Mouse (Mus musculus): ENCODE results near the gene Mtmr3. TPM values are rescaled to one million over a fixed set of nuclear protein-coding genes. Genes with fewer than 3 reads are reported as not detected.

Mtmr3 gene
- polyA plus RNA-seq, 1 experiment from 2014 or later, result 23.6 TPM

Other genes with a start within 250 kb of the Mtmr3 start
- gene Hormad2, start 153.8 kb downstream of the Mtmr3 start, polyA plus RNA-seq (2015; fragmentation: Nextera tagmentation; extraction: Ambion mirVana), result 1.8 and 2.1 TPM in 2 replicates
- gene Gm11032, start 25.2 kb upstream of the Mtmr3 start, polyA plus RNA-seq (2015; fragmentation: Nextera tagmentation; extraction: Ambion mirVana), result not detected in 2 replicates
- 27.3 and 27.4 TPM in 2 replicates for gene Ascc2, start 42.9 kb upstream of the Mtmr3 start, polyA plus RNA-seq (2015; fragmentation: Nextera tagmentation; extraction: Ambion mirVana)
- 1,084 and 1,132 TPM in 2 replicates for gene Uqcr10, start 109.5 kb upstream of the Mtmr3 start, polyA plus RNA-seq (2015; fragmentation: Nextera tagmentation; extraction: Ambion mirVana)
- gene Zmat5, start 109.8 kb upstream of the Mtmr3 start, polyA plus RNA-seq (2015; fragmentation: Nextera tagmentation; extraction: Ambion mirVana), result 91.0 and 95.8 TPM in 2 replicates
- 0.16 and 0.17 TPM in 2 replicates for gene Cabp7, start 151.9 kb upstream of the Mtmr3 start, polyA plus RNA-seq (2015; fragmentation: Nextera tagmentation; extraction: Ambion mirVana)